Mouse (Mus musculus): ENCODE data around the gene Tmem54.

GRCm38 (mm10) chr4:129055562-129055961, 49.8 kb upstream of the Tmem54 start:
- no peak for TF ChIP-seq CTCF (IDR thresholded peaks at IDR 0.05; ENCODE audit: extremely low read depth, insufficient read depth, low read length)
- TF ChIP-seq POLR2A (IDR thresholded peaks at IDR 0.05; ENCODE audit: extremely low read depth, insufficient read depth, low read length), result no peak

Data from cortical plate, adult 2 months (tissue).